Mouse (Mus musculus) MEL (cell line): Measurements from ENCODE around the gene Ogfod1. TPM values are rescaled to one million over a fixed set of nuclear protein-coding genes. Genes with fewer than 3 reads are reported as not detected.

ENCODE experiments used
- DNase-seq: peaks from one replicate; pipeline ENCODE4 v3.0.0; 2011; ENCODE audit warnings: low read depth, low spot score
- H3K27ac ChIP-seq: 2 replicates; pipeline ENCODE4 v1.5.1; 2012; ENCODE audit warnings: low read depth, mild to moderate bottlenecking, control low read depth, low read length, moderate library complexity; ENCODE audit not compliant: control insufficient read depth
- H3K27me3 ChIP-seq, 2 experiments: fragments of 150-350 bp in 1 of 2; sonication (generic) in 1 of 2; 2 replicates each; pipeline ENCODE4 v1.6.1; 2012; ENCODE audit warnings: low read length in 2 of 2, mild to moderate bottlenecking in 2 of 2, improper control_type of control experiment in 1 of 2, moderate library complexity in 1 of 2; ENCODE audit not compliant: insufficient read depth in 2 of 2, control insufficient read depth in 1 of 2
- H3K36me3 ChIP-seq, 2 experiments: 2 replicates each; pipeline ENCODE4 v1.6.1; 2012 to 2014; ENCODE audit warnings: low read length in 2 of 2, improper control_type of control experiment in 1 of 2, inconsistent platforms in 1 of 2, mild to moderate bottlenecking in 1 of 2; ENCODE audit not compliant: insufficient read depth in 2 of 2, control insufficient read depth in 1 of 2
- H3K4me1 ChIP-seq, 2 experiments: fragments of 150-350 bp in 1 of 2; sonication (generic) in 1 of 2; 2 replicates each; pipeline ENCODE4 v1.6.1; 2012; ENCODE audit warnings: low read length in 2 of 2, improper control_type of control experiment in 1 of 2, mild to moderate bottlenecking in 1 of 2; ENCODE audit not compliant: insufficient read depth in 2 of 2, control insufficient read depth in 1 of 2
- H3K4me3 ChIP-seq, 2 experiments: fragments of 150-350 bp in 1 of 2; sonication (generic) in 1 of 2; 2 replicates each; pipeline ENCODE4 v1.5.1; 2012; ENCODE audit warnings: low read depth in 2 of 2, low read length in 2 of 2, mild to moderate bottlenecking in 2 of 2, moderate library complexity in 2 of 2, control low read depth in 1 of 2, improper control_type of control experiment in 1 of 2; ENCODE audit not compliant: control insufficient read depth in 1 of 2, insufficient read depth in 1 of 2
- H3K79me2 ChIP-seq: 2 replicates; pipeline ENCODE4 v1.6.1; 2012; ENCODE audit warnings: mild to moderate bottlenecking, low read length, moderate library complexity; ENCODE audit not compliant: control insufficient read depth, poor library complexity, insufficient read depth
- H3K9ac ChIP-seq: 2 replicates; pipeline ENCODE4 v1.6.1; 2012; ENCODE audit warnings: low read depth, mild to moderate bottlenecking, control low read depth, low read length, moderate library complexity; ENCODE audit not compliant: control insufficient read depth, poor library complexity, severe bottlenecking
- H3K9me3 ChIP-seq: fragments of 150-350 bp; sonication (generic); replicated peaks from 2 replicates; pipeline ENCODE4 v1.6.1; 2012; ENCODE audit warnings: mild to moderate bottlenecking, low read length, improper control_type of control experiment, moderate library complexity; ENCODE audit not compliant: insufficient read depth
- BHLHE40 ChIP-seq: IDR thresholded peaks from 2 replicates; pipeline ENCODE4 v1.6.1; 2012; ENCODE audit warnings: low read depth, mild to moderate bottlenecking, inconsistent platforms, low read length, improper control_type of control experiment, borderline replicate concordance
- CHD1 ChIP-seq: IDR thresholded peaks from 2 replicates; pipeline ENCODE4 v1.6.1; 2012; ENCODE audit warnings: low read depth, mild to moderate bottlenecking, inconsistent platforms, low read length, improper control_type of control experiment
- CHD2 ChIP-seq: IDR thresholded peaks from 2 replicates; pipeline ENCODE4 v1.6.1; 2011; ENCODE audit warnings: low read length, improper control_type of control experiment
- CTCF ChIP-seq, 3 experiments: IDR thresholded peaks in 2 of 3; conservative IDR thresholded peaks in 1 of 3; 2 replicates each; pipeline ENCODE4 v1.5.1; 2011 to 2012; ENCODE audit warnings: low read length in 3 of 3, low read depth in 2 of 3, mild to moderate bottlenecking in 2 of 3, improper control_type of control experiment in 1 of 3, inconsistent platforms in 1 of 3, mixed read lengths in 1 of 3, moderate library complexity in 1 of 3; ENCODE audit not compliant: control insufficient read depth in 1 of 3, insufficient read depth in 1 of 3, poor library complexity in 1 of 3, severe bottlenecking in 1 of 3
- EP300 ChIP-seq, 2 experiments: IDR thresholded peaks; 2 replicates each; pipeline ENCODE4 v1.6.1; 2011; ENCODE audit warnings: improper control_type of control experiment in 2 of 2, low read length in 2 of 2, low read depth in 1 of 2, mild to moderate bottlenecking in 1 of 2
- HCFC1 ChIP-seq: IDR thresholded peaks from 2 replicates; pipeline ENCODE4 v1.6.1; 2012; ENCODE audit warnings: low read depth, mild to moderate bottlenecking, inconsistent platforms, low read length, improper control_type of control experiment, moderate library complexity
- MAFK ChIP-seq: IDR thresholded peaks from 2 replicates; pipeline ENCODE4 v1.6.1; 2011; ENCODE audit warnings: low read depth, mild to moderate bottlenecking, low read length, improper control_type of control experiment, borderline replicate concordance
- MAX ChIP-seq: IDR thresholded peaks from 2 replicates; pipeline ENCODE4 v1.6.1; 2011; ENCODE audit warnings: low read length, improper control_type of control experiment
- MEF2A ChIP-seq: IDR thresholded peaks from 2 replicates; pipeline ENCODE4 v1.6.1; 2014; ENCODE audit warnings: low read depth, mild to moderate bottlenecking, inconsistent platforms, low read length, improper control_type of control experiment; ENCODE audit not compliant: poor library complexity, insufficient replicate concordance, severe bottlenecking; ENCODE audit errors: extremely low read depth
- MXI1 ChIP-seq: IDR thresholded peaks from 2 replicates; pipeline ENCODE4 v1.6.1; 2011; ENCODE audit warnings: mild to moderate bottlenecking, low read depth, low read length, improper control_type of control experiment
- MYB ChIP-seq: IDR thresholded peaks from 2 replicates; pipeline ENCODE4 v1.6.1; 2011; ENCODE audit warnings: mild to moderate bottlenecking, low read depth, low read length, improper control_type of control experiment
- MYC ChIP-seq: IDR thresholded peaks from 2 replicates; pipeline ENCODE4 v1.6.1; 2011; ENCODE audit warnings: low read depth, mild to moderate bottlenecking, low read length, improper control_type of control experiment, moderate library complexity
- RAD21 ChIP-seq: IDR thresholded peaks from 2 replicates; pipeline ENCODE4 v1.6.1; 2011; ENCODE audit warnings: mild to moderate bottlenecking, low read depth, low read length, improper control_type of control experiment
- SMC3 ChIP-seq: IDR thresholded peaks from 2 replicates; pipeline ENCODE4 v1.6.1; 2011; ENCODE audit warnings: low read depth, low read length, improper control_type of control experiment
- TAL1 ChIP-seq: IDR thresholded peaks from 2 replicates; pipeline ENCODE4 v1.6.1; 2012; ENCODE audit warnings: mild to moderate bottlenecking, inconsistent platforms, low read length, moderate library complexity, mixed read lengths
- USF1 ChIP-seq: IDR thresholded peaks from 2 replicates; pipeline ENCODE4 v1.6.1; 2014; ENCODE audit warnings: low read depth, mild to moderate bottlenecking, inconsistent platforms, low read length, improper control_type of control experiment, moderate library complexity
- ZC3H11A ChIP-seq: IDR thresholded peaks from 2 replicates; pipeline ENCODE4 v1.6.1; 2012; ENCODE audit warnings: low read depth, mild to moderate bottlenecking, inconsistent platforms, low read length, improper control_type of control experiment
- ZMIZ1 ChIP-seq: IDR thresholded peaks from 2 replicates; pipeline ENCODE4 v1.6.1; 2012; ENCODE audit warnings: low read depth, mild to moderate bottlenecking, inconsistent platforms, low read length, improper control_type of control experiment, moderate library complexity
- polyA plus RNA-seq, 2 experiments: library from polyadenylated mRNA; stranded (reverse) in 1 of 2; unstranded in 1 of 2; fragments of >175 nt in 1 of 2; fragments of >200 nt in 1 of 2; gene quantifications; 2 replicates each; pipeline versions ENCODE4 v1.2.1 to v1.2.4; 2012; ENCODE audit warnings: low replicate concordance in 2 of 2, low read depth in 1 of 2; ENCODE audit not compliant: insufficient read length in 2 of 2, insufficient read depth in 1 of 2, missing spikeins in 1 of 2
- total RNA-seq: library from RNA; depleted of rRNA; stranded (reverse); fragments of 300-350 nt; gene quantifications from 2 replicates; pipeline ENCODE4 v1.2.3, GENCODE M21; 2012

Ogfod1 gene
- total and polyA plus RNA-seq, 3 experiments = 16.3 to 30.0 TPM; not detected in 1

DNA sequence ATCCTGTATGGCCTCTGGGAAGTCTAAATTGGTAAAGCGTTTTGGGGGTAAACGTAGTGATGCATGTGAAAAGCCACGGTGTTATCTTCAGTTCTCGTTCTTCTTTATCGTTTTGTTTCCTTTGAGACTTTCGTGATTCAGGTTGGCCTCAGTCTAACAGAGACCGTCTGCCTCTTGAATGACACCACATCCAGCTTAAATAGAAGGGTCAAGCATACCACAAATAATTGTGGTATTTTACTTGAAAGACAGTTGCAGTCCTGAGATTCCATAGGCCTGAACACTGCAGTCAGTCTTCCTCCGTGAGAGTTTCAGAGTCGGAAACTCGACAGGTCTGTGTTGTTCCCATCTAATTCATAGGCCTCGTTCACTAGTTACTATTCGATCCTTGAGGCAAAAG, 15.7 kb downstream of the Ogfod1 start:
- H3K9me3 ChIP-seq = no peaks in the 10 kb centered on the region
- no peak for DNase-seq
- peaks cover 0 to 9% of the 10 kb centered on the region in 2 experiments; a peak in 2 of 4 replicates for H3K36me3 ChIP-seq
- no peaks in the 10 kb centered on the region; the same call in 1 of the 2 replicates for H3K79me2 ChIP-seq
- H3K27me3 ChIP-seq = no peaks in the 10 kb centered on the region
- no peaks in the 10 kb centered on the region for H3K4me1 ChIP-seq
- H3K4me3 ChIP-seq = no peak overlapping the region
- no peak overlapping the region for H3K9ac ChIP-seq
- TF ChIP-seq CHD2 = no peak
- no peak overlapping the region for H3K27ac ChIP-seq

GRCm38 (mm10) chr8:94057157-94057854, 20.3 kb downstream of the Ogfod1 start:
- Histone ChIP-seq H3K36me3 (peaks cover 0 to 13% of the 10 kb centered on the region in 2 experiments; a peak in 2 of 4 replicates), H3K4me3 (no peak overlapping the region), H3K9ac (no peak overlapping the region), H3K4me1 (no peaks in the 10 kb centered on the region), H3K9me3 (0 out of 2 replicates have a peak, but pooled peaks cover 3% of the 10 kb centered on the region), H3K27ac (no peak overlapping the region), H3K27me3 (no peaks in the 10 kb centered on the region), H3K79me2 (no peaks in the 10 kb centered on the region)
- DNase-seq = peak; percentile 56
- TF ChIP-seq ZC3H11A (0 out of 2 replicates have a peak, but pooled peaks have one; percentile 19), CTCF (IDR thresholded peaks at IDR 0.05 in 2 of 3, conservative IDR thresholded peaks at IDR 0.05 in 1 of 3; ENCODE audit: control insufficient read depth in 1 of 3, insufficient read depth in 1 of 3, low read depth in 2 of 3, low read length in 3 of 3, poor library complexity in 1 of 3, severe bottlenecking in 1 of 3) (peak; percentile 54 to 75 (median 66)), RAD21 (peak; percentile 56), MAFK (no peak), SMC3 (peak; percentile 65), MYB (no peak), MEF2A (no peak)

GRCm38 (mm10) chr8:94066121-94066863, 29.3 kb downstream of the Ogfod1 start:
- H3K9me3 ChIP-seq = no peaks in the 10 kb centered on the region
- no peak overlapping the region for H3K4me3 ChIP-seq
- H3K27me3 ChIP-seq = no peaks in the 10 kb centered on the region
- DNase-seq = no peak
- H3K27ac ChIP-seq = no peak overlapping the region
- H3K9ac ChIP-seq = no peak overlapping the region
- no peaks in the 10 kb centered on the region for H3K4me1 ChIP-seq
- no peak for TF ChIP-seq ZC3H11A
- TF ChIP-seq CHD1 = no peak
- no peak for TF ChIP-seq CTCF (IDR thresholded peaks at IDR 0.05 in 2 of 3, conservative IDR thresholded peaks at IDR 0.05 in 1 of 3; ENCODE audit: control insufficient read depth in 1 of 3, insufficient read depth in 1 of 3, low read depth in 2 of 3, low read length in 3 of 3, poor library complexity in 1 of 3, severe bottlenecking in 1 of 3)
- TF ChIP-seq MXI1 = no peak
- TF ChIP-seq MAFK = no peak
- no peak for TF ChIP-seq TAL1
- no peak for TF ChIP-seq EP300 (IDR thresholded peaks at IDR 0.05; ENCODE audit: low read depth in 1 of 2, low read length in 2 of 2)
- no peak for TF ChIP-seq BHLHE40
- no peak for TF ChIP-seq USF1
- TF ChIP-seq MYC = no peak
- TF ChIP-seq HCFC1 = no peak
- TF ChIP-seq ZMIZ1 = no peak
- no peak for TF ChIP-seq MAX
- no peak for TF ChIP-seq SMC3
- peaks cover 2 to 3% of the 10 kb centered on the region in 2 experiments; a peak in 2 of 4 replicates for H3K36me3 ChIP-seq
- H3K79me2 ChIP-seq = no peaks in the 10 kb centered on the region
